24 mouse cellular contexts compared by ENCODE assay signal in the genomic region with DNA sequence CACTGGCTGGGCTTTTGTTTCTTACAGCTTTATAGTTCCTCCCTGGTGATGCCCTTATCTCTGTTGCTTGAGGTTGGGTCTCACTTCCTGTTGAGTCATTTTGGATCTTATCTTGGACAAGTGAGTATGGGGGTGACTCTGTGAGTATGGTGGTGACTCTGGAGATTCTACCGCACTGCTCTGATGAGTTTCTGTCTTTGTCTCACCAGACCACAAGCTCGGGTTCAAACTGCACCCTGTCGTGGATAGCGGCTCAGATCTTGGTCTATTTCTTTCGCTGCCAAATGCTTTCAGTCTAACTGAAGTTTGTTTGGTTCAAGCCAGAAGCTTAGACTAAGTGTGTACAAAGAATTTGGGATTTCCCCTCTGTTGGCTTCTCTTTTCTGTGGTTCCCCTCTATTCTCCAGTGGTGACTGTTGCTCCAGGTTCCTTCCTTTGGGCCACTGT. TPM values are rescaled to one million over a fixed set of nuclear protein-coding genes. Genes with fewer than 3 reads are reported as not detected.
A peak's percentile ranks its signal among the peaks of the same experiment; 100 is the strongest.
DNase-seq lines count a peak whose midpoint lies in the region; ATAC-seq and TF ChIP-seq lines count a peak whose summit lies in the region.
"Had no signal": no experiment of that assay in that cellular context is flagged by ENCODE, and none has a peak within 500 bp of the region (broad histone marks: within the 10 kb centered on the region; RNA-seq: fewer than 3 reads in every experiment).

No protein-coding gene starts in this region.

- no peaks in the 10 kb centered on the region for H3K36me3 ChIP-seq in liver, postnatal 0 days (replicated peaks; ENCODE audit: insufficient read depth, low read length)
- H3K36me3 ChIP-seq in liver, embryonic 12.5 days: no peaks in the 10 kb centered on the region
- no peaks in the 10 kb centered on the region for H3K36me3 ChIP-seq in G1E (replicated peaks)
- H3K36me3 ChIP-seq in forebrain, postnatal 0 days (ENCODE audit: insufficient read depth): no peaks in the 10 kb centered on the region
- H3K36me3 ChIP-seq: heart, embryonic 15.5 days; hindbrain, embryonic 13.5 days; limb, embryonic 10.5 days; lung, embryonic 15.5 days; midbrain, embryonic 15.5 days had no signal

- H3K4me2 ChIP-seq in liver, postnatal 0 days (ENCODE audit: low read depth, low read length): no peak overlapping the region; the same call in 1 of the 2 replicates
- H3K4me2 ChIP-seq in liver, embryonic 12.5 days: no peak overlapping the region
- H3K4me2 ChIP-seq in forebrain, postnatal 0 days (ENCODE audit: low read depth): no peak overlapping the region
- H3K4me2 ChIP-seq: heart, embryonic 15.5 days; hindbrain, embryonic 13.5 days; liver, embryonic 11.5 days; lung, embryonic 15.5 days; midbrain, embryonic 15.5 days had no signal

- TF ChIP-seq EP300 in liver, postnatal 0 days (IDR thresholded peaks at IDR 0.05; ENCODE audit: low read depth): no peak

- no peak overlapping the region for H3K9ac ChIP-seq in liver, postnatal 0 days (replicated peaks)
- H3K9ac ChIP-seq in liver, embryonic 12.5 days: no peak overlapping the region
- H3K9ac ChIP-seq in forebrain, postnatal 0 days: no peak overlapping the region
- H3K9ac ChIP-seq: heart, embryonic 15.5 days; hindbrain, embryonic 13.5 days; lung, embryonic 15.5 days; midbrain, embryonic 15.5 days had no signal

- H3K27me3 ChIP-seq in liver, postnatal 0 days (ENCODE audit: insufficient read depth, low read length): no peaks in the 10 kb centered on the region
- no peaks in the 10 kb centered on the region for H3K27me3 ChIP-seq in liver, embryonic 12.5 days (replicated peaks)
- H3K27me3 ChIP-seq in G1E (ENCODE audit: insufficient read depth, low read length): peaks cover 5% of the 10 kb centered on the region; the same call in 1 of the 2 replicates
- H3K27me3 ChIP-seq in forebrain, postnatal 0 days (ENCODE audit: insufficient read depth, low read length): no peaks in the 10 kb centered on the region
- H3K27me3 ChIP-seq: heart, embryonic 15.5 days; hindbrain, embryonic 13.5 days; lung, embryonic 15.5 days; midbrain, embryonic 15.5 days had no signal

- TF ChIP-seq CTCF in liver, postnatal 0 days (IDR thresholded peaks at IDR 0.05; ENCODE audit: low read depth): no peak
- TF ChIP-seq CTCF in G1E (IDR thresholded peaks at IDR 0.05; ENCODE audit: low read depth, low read length): no peak
- no peak for TF ChIP-seq CTCF in forebrain, postnatal 0 days (IDR thresholded peaks at IDR 0.05; ENCODE audit: low read depth)

- peak overlapping the region; percentile 35 for H3K27ac ChIP-seq in liver, postnatal 0 days (ENCODE audit: low read depth)
- H3K27ac ChIP-seq in liver, embryonic 12.5 days: no peak overlapping the region
- H3K27ac ChIP-seq in forebrain, postnatal 0 days (ENCODE audit: low read depth, low read length): no peak overlapping the region
- H3K27ac ChIP-seq: heart, embryonic 15.5 days; hindbrain, embryonic 13.5 days; layer of hippocampus, adult 2 months; left cerebral cortex, adult 2 months; limb, embryonic 10.5 days; lung, embryonic 15.5 days; midbrain, embryonic 15.5 days; stomach, postnatal 0 days had no signal

- intact Hi-C loops in heart, postnatal 10 days (cut with DNase I): no loop called here

- no peak for ATAC-seq in liver, postnatal 0 days
- no peak for ATAC-seq in liver, embryonic 12.5 days
- peak; percentile 89 for ATAC-seq in G1E (ENCODE audit: extremely low read depth, insufficient number of reproducible peaks, low FRiP score, poor library complexity, severe bottlenecking)
- ATAC-seq in granulocyte monocyte progenitor cell, adult 5-6 weeks (replicated peaks; ENCODE audit: poor library complexity, severe bottlenecking): peak; percentile 88
- no peak for ATAC-seq in forebrain, postnatal 0 days
- ATAC-seq: forebrain, embryonic 14.5 days; midbrain, embryonic 15.5 days had no signal

- H3K4me1 ChIP-seq in liver, postnatal 0 days (ENCODE audit: insufficient read depth): peaks cover 3% of the 10 kb centered on the region; the same call in 1 of the 2 replicates
- H3K4me1 ChIP-seq in liver, embryonic 12.5 days: no peaks in the 10 kb centered on the region
- H3K4me1 ChIP-seq in G1E (ENCODE audit: insufficient read depth, low read depth, low read length): peaks cover 14% of the 10 kb centered on the region; the same call in 1 of the 2 replicates
- no peaks in the 10 kb centered on the region for H3K4me1 ChIP-seq in forebrain, postnatal 0 days (ENCODE audit: insufficient read depth)
- H3K4me1 ChIP-seq: heart, embryonic 15.5 days; hindbrain, embryonic 13.5 days; limb, embryonic 10.5 days; lung, embryonic 15.5 days; midbrain, embryonic 15.5 days had no signal

- H3K4me3 ChIP-seq in liver, postnatal 0 days (ENCODE audit: low read depth, low read length): no peak overlapping the region
- no peak overlapping the region for H3K4me3 ChIP-seq in liver, embryonic 12.5 days
- no peak overlapping the region for H3K4me3 ChIP-seq in G1E (ENCODE audit: low read depth, low read length)
- no peak overlapping the region for H3K4me3 ChIP-seq in forebrain, postnatal 0 days (ENCODE audit: low read depth, low read length)
- H3K4me3 ChIP-seq: heart, embryonic 15.5 days; hindbrain, embryonic 13.5 days; layer of hippocampus, adult 2 months; left cerebral cortex, adult 2 months; limb, embryonic 10.5 days; lung, embryonic 15.5 days; midbrain, embryonic 15.5 days had no signal

- no peak for DNase-seq in liver, postnatal 0 days
- DNase-seq in G1E (ENCODE audit: low spot score): peak; percentile 12
- DNase-seq in naive thymus-derived CD4-positive, alpha-beta T cell, adult 2 months (ENCODE audit: low read depth): peak; percentile 44
- no peak for DNase-seq in spleen, postnatal 4 days (ENCODE audit: low spot score in 2 of 2)
- no peak for DNase-seq in forebrain, postnatal 0 days
- no peak for DNase-seq in heart, postnatal 10 days
- DNase-seq: adrenal gland, postnatal 14 days; cerebellum, adult 9-11 months; kidney, adult 18-20 months; kidney, postnatal 10 days had no signal

- no peaks in the 10 kb centered on the region for H3K9me3 ChIP-seq in liver, postnatal 0 days (ENCODE audit: low read length)
- no peaks in the 10 kb centered on the region for H3K9me3 ChIP-seq in liver, embryonic 12.5 days (replicated peaks)
- H3K9me3 ChIP-seq in G1E (replicated peaks): no peaks in the 10 kb centered on the region
- H3K9me3 ChIP-seq in forebrain, postnatal 0 days (ENCODE audit: low read length): no peaks in the 10 kb centered on the region
- H3K9me3 ChIP-seq: heart, embryonic 15.5 days; hindbrain, embryonic 13.5 days; limb, embryonic 10.5 days; lung, embryonic 15.5 days; midbrain, embryonic 15.5 days had no signal

- WGBS in liver, postnatal 0 days (ENCODE audit: insufficient replicate concordance): 37% methylated on average over 5 of the region's 5 CpGs
- WGBS in liver, embryonic 12.5 days (ENCODE audit: insufficient replicate concordance): 22% methylated on average over 5 of the region's 5 CpGs
- WGBS in forebrain, postnatal 0 days: 87% methylated on average over 5 of the region's 5 CpGs

RNA-seq across cellular contexts. Expression of a gene that starts 19.9 kb away (rescaled TPM):
- 8.6 and 12.7 TPM in 2 replicates for polyA plus RNA-seq in liver, postnatal 0 days (2015; fragmentation: Nextera tagmentation; extraction: Ambion mirVana)
- 0.33 TPM in 1 of 2 replicates, not detected in the other for polyA plus RNA-seq in liver, embryonic 12.5 days (2016; fragmentation: Nextera tagmentation; extraction: Ambion mirVana)
- total RNA-seq in G1E (2014; fragmentation: Nextera tagmentation) (3.1 TPM in 1 of 2 replicates, not detected in the other), G1E (2017) (0.29 TPM in 1 of 2 replicates, not detected in the other)
- not detected in 2 replicates for polyA plus RNA-seq in G1E (2012)
- not detected in 2 replicates for total RNA-seq in granulocyte monocyte progenitor cell, adult 5-6 weeks (2014; fragmentation: Nextera tagmentation)
- 2.1 TPM in 1 of 2 replicates, not detected in the other for total RNA-seq in granulocyte monocyte progenitor cell, adult 5-6 weeks (2017)
- total RNA-seq in forebrain, postnatal 0 days (2014; rRNA removed): not detected in 2 replicates
- 0.98 and 1.1 TPM in 2 replicates for polyA plus RNA-seq in forebrain, postnatal 0 days (2015; fragmentation: Nextera tagmentation; extraction: Ambion mirVana)
- not detected for total RNA-seq in heart, postnatal 10 days (2021)
- total RNA-seq: adrenal gland, postnatal 14 days; layer of hippocampus, adult 2 months; left cerebral cortex, adult 2 months had no signal
- polyA plus RNA-seq: hindbrain, embryonic 13.5 days; limb, embryonic 10.5 days; liver, embryonic 11.5 days; midbrain, embryonic 15.5 days; neural tube, embryonic 11.5 days had no signal

RNA-seq across cellular contexts. Expression of a gene that starts 28.2 kb away (rescaled TPM):
- 92.6 and 107 TPM in 2 replicates for polyA plus RNA-seq in liver, postnatal 0 days (2015; fragmentation: Nextera tagmentation; extraction: Ambion mirVana)
- 9.7 and 11.9 TPM in 2 replicates for polyA plus RNA-seq in liver, embryonic 12.5 days (2016; fragmentation: Nextera tagmentation; extraction: Ambion mirVana)
- 4.4 and 11.6 TPM in 2 replicates for total RNA-seq in G1E (2014; fragmentation: Nextera tagmentation)
- 2.0 and 3.4 TPM in 2 replicates for total RNA-seq in G1E (2017)
- polyA plus RNA-seq in G1E (2012): 0.09 and 0.13 TPM in 2 replicates
- 189 and 190 TPM in 2 replicates for total RNA-seq in granulocyte monocyte progenitor cell, adult 5-6 weeks (2014; fragmentation: Nextera tagmentation)
- total RNA-seq in granulocyte monocyte progenitor cell, adult 5-6 weeks (2017): 110 and 159 TPM in 2 replicates
- 1.2 and 1.8 TPM in 2 replicates for total RNA-seq in forebrain, postnatal 0 days (2014; rRNA removed)
- 2.5 and 3.4 TPM in 2 replicates for polyA plus RNA-seq in forebrain, postnatal 0 days (2015; fragmentation: Nextera tagmentation; extraction: Ambion mirVana)
- 1 to 10 TPM; 2.9 to 5.3 TPM for total RNA-seq in heart, postnatal 10 days (2021)

RNA-seq across cellular contexts. Expression of a gene that starts 28.2 kb away (rescaled TPM):
- not detected in 2 replicates for polyA plus RNA-seq in liver, postnatal 0 days (2015; fragmentation: Nextera tagmentation; extraction: Ambion mirVana)
- not detected in 2 replicates for polyA plus RNA-seq in liver, embryonic 12.5 days (2016; fragmentation: Nextera tagmentation; extraction: Ambion mirVana)
- total RNA-seq in G1E (2014; fragmentation: Nextera tagmentation): not detected in 2 replicates
- not detected in 2 replicates for total RNA-seq in G1E (2017)
- polyA plus RNA-seq in G1E (2012): not detected in 2 replicates
- total RNA-seq in granulocyte monocyte progenitor cell, adult 5-6 weeks (2014; fragmentation: Nextera tagmentation): not detected in 2 replicates
- total RNA-seq in granulocyte monocyte progenitor cell, adult 5-6 weeks (2017): not detected in 2 replicates
- total RNA-seq in forebrain, postnatal 0 days (2014; rRNA removed): not detected in 2 replicates
- not detected in 2 replicates for polyA plus RNA-seq in forebrain, postnatal 0 days (2015; fragmentation: Nextera tagmentation; extraction: Ambion mirVana)
- not detected for total RNA-seq in heart, postnatal 10 days (2021)
- total RNA-seq: adrenal gland, postnatal 14 days; layer of hippocampus, adult 2 months; left cerebral cortex, adult 2 months had no signal
- polyA plus RNA-seq: forebrain, embryonic 14.5 days; gonadal fat pad, adult 2 months; heart, embryonic 15.5 days; hindbrain, embryonic 13.5 days; limb, embryonic 10.5 days; liver, embryonic 11.5 days; lung, embryonic 15.5 days; midbrain, embryonic 15.5 days; neural tube, embryonic 11.5 days; stomach, postnatal 0 days had no signal

RNA-seq across cellular contexts. Expression of a gene that starts 42.7 kb away (rescaled TPM):
- polyA plus RNA-seq in liver, postnatal 0 days (2015; fragmentation: Nextera tagmentation; extraction: Ambion mirVana): 46.9 and 55.2 TPM in 2 replicates
- polyA plus RNA-seq in liver, embryonic 12.5 days (2016; fragmentation: Nextera tagmentation; extraction: Ambion mirVana): 8.0 and 8.8 TPM in 2 replicates
- total RNA-seq in G1E (2014; fragmentation: Nextera tagmentation) (1.2 TPM in 1 of 2 replicates, not detected in the other), G1E (2017) (0.33 and 0.70 TPM in 2 replicates)
- polyA plus RNA-seq in G1E (2012): 0.13 and 0.22 TPM in 2 replicates
- 8.8 and 13.4 TPM in 2 replicates for total RNA-seq in granulocyte monocyte progenitor cell, adult 5-6 weeks (2014; fragmentation: Nextera tagmentation)
- 16.9 and 19.6 TPM in 2 replicates for total RNA-seq in granulocyte monocyte progenitor cell, adult 5-6 weeks (2017)
- 0.77 and 5.0 TPM in 2 replicates for total RNA-seq in forebrain, postnatal 0 days (2014; rRNA removed)
- polyA plus RNA-seq in forebrain, postnatal 0 days (2015; fragmentation: Nextera tagmentation; extraction: Ambion mirVana): 3.5 and 3.7 TPM in 2 replicates
- total RNA-seq in heart, postnatal 10 days (2021): 1 to 10 TPM; 3.0 to 4.5 TPM

Comparison
In these comparisons a context has a peak if more than half of its experiments do, and no peak if none do; other contexts are left out.
1. ATAC-seq: peak in G1E (single experiment) and granulocyte monocyte progenitor cell, adult 5-6 weeks (single experiment); none in liver, postnatal 0 days (single experiment), liver, embryonic 12.5 days (single experiment) and forebrain, postnatal 0 days (single experiment).
2. DNase-seq: peak in G1E (single experiment) and naive thymus-derived CD4-positive, alpha-beta T cell, adult 2 months (single experiment); none in liver, postnatal 0 days (single experiment), spleen, postnatal 4 days (0 of 2), forebrain, postnatal 0 days (single experiment) and heart, postnatal 10 days (0 of 2).
3. RNA of a gene that starts 28.2 kb away (total RNA-seq): 110 to 190 TPM in granulocyte monocyte progenitor cell, adult 5-6 weeks; 2.9 to 5.3 TPM in heart, postnatal 10 days, 2.0 to 11.6 TPM in G1E and 1.2 to 1.8 TPM in forebrain, postnatal 0 days; every median in the first group is over 4 times any median in the second.